Mouse (Mus musculus) right cerebral cortex, postnatal 14 days (tissue): ENCODE data around the gene Fth1.

Experiments
- DNase-seq: peaks from one replicate; pipeline ENCODE4 v3.0.0; 2022

Fth1 gene

GRCm38 (mm10) chr19:9992011-9992958 is 11.9 kb downstream of the Fth1 start:
- no peak for DNase-seq

DNA sequence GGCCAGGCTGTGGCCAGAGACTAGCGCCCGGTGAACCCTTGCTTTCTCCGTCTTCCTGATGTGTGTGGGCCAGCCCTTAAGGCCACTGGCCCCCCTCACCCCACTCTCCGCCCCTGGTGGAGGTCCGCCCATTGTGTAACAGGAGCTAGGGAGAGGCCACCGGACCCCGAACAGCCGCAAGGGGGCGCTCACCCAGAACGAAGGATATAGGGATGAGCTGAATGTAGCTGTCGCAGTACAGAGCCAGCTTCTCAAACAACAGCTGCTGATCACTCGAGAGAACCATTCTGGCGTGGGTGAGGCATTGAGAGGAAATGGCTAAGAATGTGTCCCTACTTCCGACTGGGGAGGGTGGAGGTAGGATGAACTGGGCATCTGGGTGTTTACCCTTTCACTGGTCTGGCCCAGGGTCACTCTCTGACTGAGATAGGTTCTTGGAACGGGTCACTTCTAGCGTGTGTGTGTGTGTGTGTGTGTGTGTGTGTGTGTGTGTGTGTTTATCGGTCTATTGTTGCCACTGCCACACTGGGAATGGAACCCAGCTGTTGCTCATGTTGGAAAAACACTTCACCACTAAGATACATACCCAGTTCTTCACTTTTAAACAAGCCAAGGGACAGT is 12.7 kb downstream of the Fth1 start:
- DNase-seq: peak; percentile 88

DNA sequence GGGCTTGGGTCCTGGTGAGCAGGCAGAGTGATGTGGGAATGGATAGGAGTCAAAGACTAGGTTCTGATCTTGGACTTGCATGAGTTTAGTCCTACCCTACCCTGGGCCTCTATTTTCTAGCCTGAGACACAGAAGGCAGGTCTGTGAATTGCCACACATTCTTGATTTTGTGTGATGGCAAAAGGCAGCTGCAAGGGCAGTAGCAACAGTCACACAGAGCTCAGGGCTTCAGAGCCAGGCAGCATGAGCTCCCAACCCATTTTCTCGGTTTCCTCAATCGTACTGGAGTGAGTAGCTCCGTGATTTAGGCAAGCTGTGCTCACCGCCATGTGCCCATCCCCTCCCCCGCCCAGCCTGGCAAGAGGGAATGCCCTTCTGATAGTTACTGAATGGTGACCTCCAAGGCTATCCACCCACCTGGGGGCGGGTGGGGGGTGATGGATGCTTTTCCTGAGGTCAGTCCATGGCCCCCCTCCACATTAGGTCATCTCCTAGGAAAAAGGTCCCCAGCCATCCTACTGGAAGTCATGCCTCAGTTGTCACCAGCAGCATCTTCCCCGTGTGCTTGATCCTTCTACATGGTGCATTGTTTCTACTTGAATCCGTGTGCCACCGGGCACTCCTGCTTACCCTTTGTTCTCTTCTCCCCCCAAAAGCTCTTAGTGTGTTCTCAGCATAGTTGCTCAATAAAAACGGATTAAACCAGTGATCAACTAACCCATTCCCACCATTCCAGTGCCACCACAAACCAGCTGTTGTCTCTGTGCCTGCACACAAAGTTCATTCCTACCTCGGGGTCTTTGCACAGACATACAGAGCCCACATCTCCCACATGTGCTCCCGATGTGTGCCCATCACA is 17.0 kb downstream of the Fth1 start:
- DNase-seq: no peak

GRCm38 (mm10) chr19:9998063-9998416 is 17.6 kb downstream of the Fth1 start:
- no peak for DNase-seq

GRCm38 (mm10) chr19:9998736-9999486 is 18.5 kb downstream of the Fth1 start:
- no peak for DNase-seq

DNA sequence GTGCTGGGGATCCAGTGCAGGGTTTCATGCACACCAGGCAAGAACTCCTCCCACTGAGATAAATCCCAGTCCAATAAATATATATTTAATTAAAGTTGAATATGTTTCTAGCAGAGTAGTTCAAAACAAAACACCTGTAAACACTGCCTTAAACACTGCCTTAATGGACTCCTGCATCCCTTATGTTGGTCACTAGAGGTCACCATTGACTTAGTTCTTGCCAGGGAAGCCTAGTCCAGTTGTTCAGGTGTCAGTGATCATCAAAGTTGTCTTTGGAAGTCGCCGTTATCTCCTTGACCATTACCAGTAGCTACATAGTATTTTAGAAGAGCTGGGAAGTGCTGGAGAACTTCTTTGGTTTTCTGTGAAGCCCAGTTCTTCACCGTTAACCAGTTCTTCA is 19.9 kb downstream of the Fth1 start:
- DNase-seq: no peak

DNA sequence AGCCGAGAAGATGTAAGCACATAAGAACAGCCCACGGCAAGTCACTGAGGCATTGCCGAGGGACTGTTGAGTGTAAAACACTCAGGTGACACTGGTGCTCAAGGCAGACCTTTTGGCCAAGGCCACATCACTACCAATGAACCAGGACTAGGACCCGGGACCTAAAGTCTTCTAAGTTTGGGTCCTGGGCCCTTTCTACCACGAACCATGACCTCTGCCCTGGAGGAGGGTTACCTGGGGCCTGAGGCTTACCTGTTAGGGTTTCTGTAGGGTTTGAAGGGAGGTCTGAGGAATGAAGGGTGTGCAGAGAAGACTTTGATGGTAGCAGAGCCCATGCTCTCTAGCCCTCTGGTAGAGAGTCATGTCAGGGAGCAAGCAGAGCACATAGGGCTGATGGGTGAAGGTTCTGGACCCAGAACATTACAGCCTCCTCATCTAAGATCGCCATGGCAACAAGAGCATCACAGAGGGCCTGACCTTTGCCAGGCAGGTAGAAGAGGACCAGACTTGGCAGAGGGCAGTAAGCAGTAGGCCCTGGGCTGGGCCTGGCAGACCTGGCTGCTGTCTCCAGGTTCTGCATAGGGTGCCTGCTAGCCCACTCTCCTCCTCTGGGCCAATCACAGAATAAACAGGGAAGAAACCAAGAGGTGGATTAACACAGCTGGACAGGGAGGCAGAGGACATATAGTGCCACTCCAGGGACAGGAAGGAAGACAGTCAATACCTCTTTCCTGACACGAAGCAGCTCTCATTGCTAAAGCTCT is 21.0 kb downstream of the Fth1 start, which contains the start of the genes Best1 and Rab3il1:
TSS of gene Best1 (minus strand) at position 428 of the 764 bp plus-strand sequence.
TSS of gene Rab3il1 (plus strand) at position 464 of the 764 bp plus-strand sequence.
- no peak for DNase-seq

DNA sequence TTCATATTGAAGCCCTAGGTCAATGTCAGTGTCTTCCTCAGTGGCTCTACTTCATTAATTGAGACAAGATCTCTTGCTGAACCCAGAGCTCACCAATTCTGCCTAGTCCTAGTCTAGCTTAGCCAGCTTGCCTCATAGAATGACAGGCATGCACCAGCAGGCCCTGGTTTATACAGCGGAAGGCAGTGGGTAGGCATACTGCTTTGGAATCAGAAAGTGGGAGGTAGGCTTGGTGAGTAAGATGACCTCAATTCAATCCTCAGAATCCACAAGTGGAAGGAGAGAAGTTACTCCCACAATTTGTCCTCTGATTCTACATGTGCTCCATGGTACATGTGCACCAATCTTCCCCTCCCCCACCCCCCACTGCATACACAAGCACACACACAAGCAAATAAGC is 23.3 kb downstream of the Fth1 start:
- no peak for DNase-seq

DNA sequence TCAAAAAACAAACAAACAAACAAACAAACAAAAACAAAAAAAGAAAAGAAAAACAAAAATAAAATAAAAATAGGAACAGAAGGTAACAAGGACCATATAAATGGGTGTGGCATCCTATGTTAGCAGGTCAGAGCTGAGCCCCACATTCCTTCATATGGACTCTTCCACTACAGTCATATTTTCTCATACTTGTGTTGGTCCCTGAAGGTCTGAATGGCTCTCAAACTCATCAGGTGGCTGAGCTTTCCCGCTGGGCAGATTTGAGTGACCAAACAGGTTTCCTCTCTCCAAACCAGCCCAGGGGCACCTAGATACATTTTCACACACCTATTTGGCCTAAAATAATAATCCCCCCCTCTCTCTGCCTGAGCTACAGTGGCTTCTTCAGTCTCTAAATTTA is 31.0 kb downstream of the Fth1 start:
- no peak for DNase-seq

GRCm38 (mm10) chr19:10012827-10013278 is 32.5 kb downstream of the Fth1 start:
- no peak for DNase-seq

DNA sequence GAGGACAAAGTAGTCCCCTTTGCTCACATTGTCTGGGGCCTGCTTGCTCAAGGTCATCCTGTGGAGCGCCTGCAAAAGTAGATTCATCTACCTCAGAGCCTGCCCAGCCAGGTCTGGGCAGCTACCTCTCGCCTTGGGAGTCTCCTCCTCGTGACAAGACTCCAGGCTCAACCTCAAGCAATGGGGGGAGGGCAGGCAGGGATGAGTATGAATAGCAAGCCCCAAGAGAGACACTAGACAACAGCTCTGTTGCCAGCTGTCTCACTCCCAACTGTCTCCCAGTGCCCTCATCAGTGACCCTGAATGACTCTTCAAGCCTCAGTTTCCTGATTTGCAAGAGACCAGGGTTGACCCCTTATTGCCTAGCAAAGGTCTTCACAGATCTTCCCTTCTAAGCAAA is 33.0 kb downstream of the Fth1 start:
- no peak for DNase-seq

DNA sequence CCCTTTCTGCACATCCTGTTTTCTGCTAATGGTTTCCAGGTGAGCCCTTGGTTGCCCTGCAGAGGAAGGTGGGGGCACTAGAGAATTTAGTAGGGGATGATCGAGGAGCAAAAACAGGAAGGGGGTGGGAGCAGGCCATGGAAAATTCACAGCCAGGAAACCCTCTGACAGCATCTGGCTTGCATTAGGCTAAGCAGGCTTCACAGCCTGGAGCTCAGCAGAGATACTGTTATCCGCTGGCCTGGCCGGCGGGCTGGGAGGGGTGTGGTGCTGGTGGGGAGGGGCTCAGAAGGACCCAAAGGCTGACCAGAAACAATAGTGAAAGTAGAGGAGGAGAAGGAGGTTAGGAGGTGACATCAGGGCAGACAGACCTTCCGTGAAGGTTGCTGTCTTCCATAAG is 33.5 kb downstream of the Fth1 start:
- DNase-seq: no peak

GRCm38 (mm10) chr19:10014824-10015223 is 34.4 kb downstream of the Fth1 start:
- no peak for DNase-seq

GRCm38 (mm10) chr19:10015442-10015841 is 35.0 kb downstream of the Fth1 start:
- no peak for DNase-seq

DNA sequence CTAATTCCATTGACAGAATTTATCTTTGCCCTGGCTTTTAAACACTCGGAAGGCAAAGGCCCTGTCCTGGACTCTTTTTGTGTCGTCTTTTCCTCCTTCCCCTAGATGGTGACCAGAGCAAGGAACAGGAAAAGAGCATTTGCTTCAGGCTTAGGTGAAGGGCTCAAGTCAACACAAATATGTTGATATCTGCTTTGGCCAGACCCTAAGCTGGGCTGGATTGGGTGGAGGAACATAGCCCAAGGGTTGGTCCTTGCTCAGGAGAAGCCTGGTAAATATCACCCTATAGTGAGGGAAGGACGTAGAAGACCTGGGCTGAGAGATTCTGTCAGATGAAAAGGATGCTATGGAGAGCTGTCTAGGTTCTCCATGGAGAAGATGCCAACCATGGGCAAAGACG is 35.8 kb downstream of the Fth1 start:
- DNase-seq: no peak

DNA sequence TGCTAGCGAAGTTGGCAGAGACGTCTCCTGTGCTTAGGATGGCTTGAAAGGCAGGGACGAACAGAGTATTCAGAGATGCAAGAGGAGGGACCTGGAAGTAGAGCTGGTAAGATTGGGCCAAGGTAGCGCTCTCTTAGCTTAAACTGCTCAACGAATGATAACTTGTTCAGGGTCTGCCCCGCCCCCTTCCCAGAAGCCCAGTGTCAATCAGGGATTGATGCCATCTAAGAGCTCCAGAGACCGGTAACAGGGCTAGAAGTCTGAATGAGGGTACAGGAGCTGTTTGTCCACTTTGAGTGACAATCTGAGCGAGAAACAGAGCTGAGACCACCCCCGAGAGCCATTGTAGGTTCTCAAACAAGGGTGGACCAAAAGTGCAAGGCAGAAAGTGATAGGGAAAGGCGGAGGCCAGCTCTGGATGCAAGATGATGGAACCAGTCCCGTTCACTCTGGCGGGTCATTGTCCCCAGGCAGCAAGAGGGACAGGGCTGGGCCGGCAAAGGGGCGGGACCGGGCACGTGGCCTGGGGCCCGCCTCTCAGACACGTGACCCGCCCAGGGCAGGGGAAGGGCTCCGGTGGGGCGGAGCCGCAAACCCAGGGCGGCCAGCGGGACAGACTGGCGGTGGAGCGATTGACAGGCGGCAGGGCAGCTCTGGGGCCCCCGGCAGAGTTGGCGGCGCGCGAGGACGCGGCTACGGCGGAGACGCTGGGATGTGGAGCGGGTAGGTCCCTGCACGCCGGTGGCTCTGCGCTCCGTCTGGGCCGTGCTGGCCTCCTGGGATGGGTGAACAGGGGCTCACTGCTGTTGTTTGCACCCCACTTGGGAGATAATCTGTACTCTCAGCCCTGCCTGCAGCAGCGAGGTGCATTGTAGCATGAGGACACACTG is 37.5 kb downstream of the Fth1 start:
- DNase-seq: peak; percentile 75

DNA sequence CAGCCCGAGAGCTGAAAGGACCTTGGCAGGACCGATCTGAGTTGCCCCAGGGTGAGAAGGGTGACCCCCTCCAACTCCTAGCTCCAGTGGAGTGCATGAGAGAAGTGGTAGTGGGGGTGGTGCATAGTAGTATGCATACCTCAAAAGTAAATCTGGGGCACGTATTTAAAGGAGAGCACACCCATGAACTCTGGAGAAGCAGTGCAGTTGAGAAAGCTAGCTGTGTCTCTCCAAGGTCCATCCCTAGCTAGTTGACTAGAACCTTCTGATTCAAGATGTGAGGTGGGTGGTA is 38.1 kb downstream of the Fth1 start:
- DNase-seq: no peak

DNA sequence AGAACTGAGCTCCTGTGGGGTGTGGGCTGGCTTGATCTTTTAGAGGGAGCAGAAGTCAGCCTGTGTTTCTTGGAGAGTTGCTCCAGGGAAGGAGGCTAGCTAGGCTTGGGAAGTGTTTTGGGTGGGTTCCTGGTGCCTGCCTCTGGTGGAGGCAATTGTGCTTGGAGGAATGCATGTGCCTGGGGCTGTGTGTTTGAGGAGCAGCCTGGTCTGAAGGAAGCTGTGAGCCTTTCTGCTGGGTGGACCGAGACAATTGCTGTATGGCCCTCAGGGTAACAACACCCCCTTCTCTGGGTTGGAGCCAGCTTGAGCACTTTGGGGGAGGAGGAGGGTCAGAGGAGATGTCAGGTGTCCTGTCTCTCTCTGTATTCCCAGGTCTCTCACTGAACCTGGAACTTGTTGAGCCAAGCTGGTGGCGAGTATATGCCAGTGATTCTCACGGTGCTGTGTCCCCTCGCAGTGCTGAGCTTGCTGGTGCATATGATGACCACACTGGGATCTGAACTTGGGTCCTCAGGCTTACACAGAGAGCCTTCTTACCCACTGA is 38.9 kb downstream of the Fth1 start:
- no peak for DNase-seq

DNA sequence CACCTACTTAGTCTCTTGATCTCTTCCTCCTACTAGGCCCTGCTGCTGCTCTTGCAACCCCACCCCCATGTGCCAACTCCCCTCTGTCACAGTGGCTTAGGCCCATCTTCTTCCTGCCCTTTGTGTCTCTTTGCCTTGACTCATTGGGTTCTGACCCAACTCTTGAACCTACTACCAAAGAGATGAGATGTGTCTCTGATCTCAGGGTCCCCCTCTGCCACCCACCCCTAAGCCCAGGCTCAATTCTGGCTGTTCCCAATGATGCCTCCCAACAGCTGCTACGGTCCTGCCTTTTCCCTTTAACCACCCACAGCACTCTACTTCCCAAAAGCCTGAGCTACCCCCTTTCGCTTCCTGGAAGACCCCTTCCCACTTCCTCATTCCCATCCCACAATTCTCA is 41.6 kb downstream of the Fth1 start:
- no peak for DNase-seq
